Mouse (Mus musculus): ENCODE results near the gene Nhs.

DNA sequence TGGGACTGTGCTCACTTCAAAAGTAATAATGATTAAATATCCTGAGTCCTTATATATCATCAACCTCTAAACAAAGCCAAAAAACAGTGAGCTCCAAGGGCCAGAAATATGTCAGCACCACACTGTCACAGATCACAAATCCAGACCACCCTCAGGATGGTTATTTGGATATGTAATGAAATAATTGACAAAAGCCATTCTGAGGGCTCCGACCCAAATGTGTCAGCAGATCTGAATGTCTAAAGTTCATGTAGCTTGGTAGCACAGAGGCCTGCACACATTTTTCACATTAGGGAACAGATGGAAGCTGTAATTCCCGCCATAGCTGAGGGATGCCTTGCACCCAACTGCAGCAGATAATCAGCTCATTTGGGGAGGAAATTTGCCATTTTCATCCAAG, 218.8 kb downstream of the Nhs start:
- TF ChIP-seq EP300 (IDR thresholded peaks at IDR 0.05; ENCODE audit: insufficient read depth, low read depth, low read length) (no peak), CTCF (IDR thresholded peaks at IDR 0.05) (no peak), POLR2A (IDR thresholded peaks at IDR 0.05; ENCODE audit: insufficient read depth, low read depth, low read length) (no peak)

All from heart, adult 2 months (tissue).